Mouse (Mus musculus) brown adipose tissue, adult 24 weeks (tissue): ENCODE data around the gene Gm17571. TPM values are rescaled to one million over a fixed set of nuclear protein-coding genes. Genes with fewer than 3 reads are reported as not detected.

Source experiments
- H3K27ac ChIP-seq: fragments of 200-500 bp; replicated peaks from 2 replicates; pipeline ENCODE4 v1.5.1; 2012; ENCODE audit warnings: low read depth, mild to moderate bottlenecking, low read length
- H3K4me1 ChIP-seq: fragments of 200-500 bp; 2 replicates; pipeline ENCODE4 v1.6.1; 2012; ENCODE audit warnings: low read length, mixed read lengths; ENCODE audit not compliant: control insufficient read depth, insufficient read depth, insufficient read length
- H3K4me3 ChIP-seq: fragments of 200-500 bp; 2 replicates; pipeline ENCODE4 v1.5.1; 2012; ENCODE audit warnings: low read depth, mild to moderate bottlenecking, low read length, moderate library complexity; ENCODE audit not compliant: insufficient read depth
- polyA plus RNA-seq: library from polyadenylated mRNA; stranded (reverse); fragments of >200 nt; gene quantifications from 2 replicates; pipeline ENCODE4 v1.2.4, GENCODE M21; 2012; ENCODE audit not compliant: missing spikeins, insufficient read depth, insufficient read length

The Gm17571 gene
- polyA plus RNA-seq, 1 experiment, result not detected

DNA sequence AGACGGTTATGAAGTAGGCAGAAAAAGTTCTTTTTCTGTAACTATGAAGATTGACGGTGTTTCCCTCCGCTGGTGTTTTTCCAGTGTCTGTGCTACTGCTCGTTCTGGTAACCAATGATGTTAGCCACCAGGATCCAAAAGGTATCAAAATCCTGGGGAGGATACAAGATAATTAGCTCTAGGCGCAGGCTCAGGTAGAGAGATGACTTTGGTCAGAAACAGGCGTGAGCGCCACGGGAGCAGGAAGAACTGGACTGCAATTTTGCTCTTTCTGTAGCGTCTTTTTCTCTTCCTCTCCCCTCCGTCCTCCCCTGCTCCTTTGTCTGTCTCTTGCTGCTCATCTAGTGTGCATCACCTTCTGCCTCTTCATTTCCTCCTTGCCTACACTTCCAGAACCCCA is 20.3 kb upstream of the Gm17571 start:
- no peak overlapping the region for H3K4me3 ChIP-seq
- peaks cover 39% of the 10 kb centered on the region for H3K4me1 ChIP-seq
- H3K27ac ChIP-seq, result peak overlapping the region; percentile 89

DNA sequence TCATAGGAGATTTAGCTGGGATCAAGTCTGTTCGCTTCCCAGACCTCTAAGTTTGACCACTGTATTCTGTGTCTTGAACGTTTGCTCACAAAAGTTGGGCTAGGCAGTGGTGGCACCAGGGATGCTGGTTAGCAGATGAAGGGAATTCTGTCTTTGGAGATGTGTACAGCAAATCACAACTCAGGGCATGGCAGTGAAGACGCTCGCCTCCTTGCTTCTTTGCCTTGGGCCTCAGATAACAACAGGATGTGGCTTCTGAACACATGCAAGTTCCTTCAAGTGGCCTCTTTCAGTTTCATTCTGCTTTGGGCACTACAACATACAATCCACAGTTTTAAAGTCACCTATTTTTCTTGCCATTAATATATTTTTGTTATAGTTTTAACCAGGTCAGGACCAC is 19.8 kb upstream of the Gm17571 start:
- Histone ChIP-seq H3K27ac (peak overlapping the region; percentile 89), H3K4me3 (no peak overlapping the region), H3K4me1 (peaks cover 39% of the 10 kb centered on the region)

DNA sequence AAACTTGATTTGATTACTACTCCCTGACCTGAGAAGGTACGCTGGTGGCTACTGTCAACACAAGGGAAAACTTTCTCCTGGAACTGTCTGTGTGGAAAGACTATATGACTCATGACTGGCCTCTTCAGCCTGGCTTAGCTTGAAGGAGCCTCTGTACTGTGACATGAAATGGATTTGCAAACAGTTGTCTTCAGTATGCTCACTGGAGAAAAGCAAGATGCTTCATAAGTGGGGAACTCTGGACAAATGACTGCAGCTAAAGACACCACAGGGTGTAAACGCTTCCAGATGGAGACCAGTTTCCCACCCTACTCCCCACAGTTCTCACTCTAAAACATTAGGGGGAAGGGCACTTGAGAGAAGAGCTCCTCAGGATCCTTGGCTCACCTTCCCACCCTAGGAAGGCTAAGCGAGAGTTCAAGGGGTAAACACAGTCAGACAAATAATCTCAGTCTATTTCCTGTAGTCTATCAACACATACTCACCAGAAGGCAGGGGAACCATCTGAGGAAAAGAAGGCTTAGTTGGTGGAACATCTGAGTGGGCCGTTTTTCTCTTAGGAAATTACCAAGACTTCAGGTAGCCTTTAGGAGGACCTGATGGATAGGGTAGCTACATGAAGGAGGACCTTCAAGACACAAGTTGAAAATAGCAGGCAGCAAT is 18.9 kb upstream of the Gm17571 start:
- Histone ChIP-seq H3K27ac (peak overlapping the region; percentile 89), H3K4me1 (peaks cover 36% of the 10 kb centered on the region), H3K4me3 (no peak overlapping the region)

DNA sequence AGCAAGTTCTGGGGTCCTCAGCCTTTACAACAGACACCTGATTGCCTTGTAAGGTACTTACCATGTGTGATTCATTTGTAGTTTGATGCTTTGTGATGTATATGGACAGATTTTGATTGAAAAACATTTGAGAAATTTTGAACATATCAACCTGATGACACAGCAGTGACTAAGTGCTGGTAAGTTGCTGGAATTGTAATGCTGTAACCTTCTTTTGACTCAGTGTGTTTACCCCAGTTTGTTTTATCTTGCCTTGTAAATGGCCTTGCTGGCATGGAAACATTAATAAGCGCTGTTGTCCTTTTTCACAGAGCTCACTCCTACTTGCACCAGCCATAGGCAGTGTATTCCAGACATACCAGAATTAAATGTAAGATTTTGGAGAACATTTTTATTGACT is 14.4 kb upstream of the Gm17571 start:
- H3K4me3 ChIP-seq, result no peak overlapping the region

DNA sequence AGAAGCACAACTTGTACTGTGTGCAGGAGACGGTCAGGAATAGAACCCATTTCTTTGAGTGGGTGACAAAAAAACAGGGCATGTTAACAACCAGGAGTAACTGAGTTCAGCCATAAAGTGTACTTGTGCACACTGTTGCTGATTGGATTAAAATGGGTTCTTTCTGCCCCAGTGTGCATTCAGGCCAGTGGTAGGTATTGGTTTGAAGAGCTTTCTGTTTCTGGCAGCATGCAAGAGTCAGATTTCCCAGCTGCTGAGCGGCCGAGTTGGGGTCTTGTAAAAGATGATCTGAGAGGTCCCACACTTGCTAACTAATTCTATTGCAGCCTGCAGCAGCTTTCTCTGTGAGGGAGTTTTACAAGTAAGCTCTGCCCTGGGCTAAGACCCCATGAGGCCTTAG is 13.5 kb upstream of the Gm17571 start:
- no peak overlapping the region for H3K27ac ChIP-seq
- no peaks in the 10 kb centered on the region for H3K4me1 ChIP-seq
- H3K4me3 ChIP-seq, result no peak overlapping the region

More for the DNA sequence above, 14.4 kb upstream of the Gm17571 start:
- Histone ChIP-seq H3K27ac (no peak overlapping the region), H3K4me1 (peaks cover 8% of the 10 kb centered on the region; the same call in 1 of the 2 replicates)

DNA sequence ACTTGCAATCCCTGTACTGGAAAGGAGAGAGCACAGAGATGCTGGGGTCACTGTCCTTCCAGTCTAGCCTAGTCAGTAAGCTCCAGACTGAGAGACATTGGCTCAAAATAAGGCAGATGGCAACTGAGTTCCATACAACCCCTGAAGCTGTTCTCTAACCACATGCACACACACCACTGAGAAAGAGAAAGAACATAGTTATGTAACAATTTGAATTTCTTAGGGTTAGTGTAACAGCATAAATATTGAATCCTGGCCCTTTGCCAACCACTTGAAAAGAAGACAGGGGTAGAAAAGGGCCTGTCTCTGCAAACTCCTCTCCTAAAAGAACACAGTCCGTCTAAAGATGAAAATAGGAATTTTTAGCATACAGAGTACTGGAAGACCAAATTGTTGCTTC is 12.8 kb upstream of the Gm17571 start:
- Histone ChIP-seq H3K27ac (no peak overlapping the region), H3K4me3 (no peak overlapping the region), H3K4me1 (no peaks in the 10 kb centered on the region)

DNA sequence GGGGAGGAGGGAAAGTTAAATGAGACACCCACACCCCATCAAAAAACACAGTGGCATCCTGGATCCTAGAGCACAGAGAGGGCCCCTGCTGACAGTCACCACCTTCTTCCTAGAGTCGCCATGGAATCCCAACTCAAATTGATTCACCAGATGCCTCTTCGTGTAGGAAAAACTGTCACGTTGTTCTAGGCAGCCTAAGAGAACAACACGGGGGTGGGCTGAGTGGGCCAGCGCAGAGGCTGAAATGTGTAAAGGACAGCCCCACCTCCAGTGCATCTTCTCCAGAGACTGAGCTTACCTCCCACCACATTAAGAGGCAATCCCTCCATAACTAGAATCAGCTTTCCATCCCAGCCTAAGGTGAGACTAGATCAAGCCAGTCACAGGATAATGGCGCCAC is 11.2 kb upstream of the Gm17571 start:
- Histone ChIP-seq H3K4me1 (no peaks in the 10 kb centered on the region), H3K27ac (no peak overlapping the region), H3K4me3 (no peak overlapping the region)

DNA sequence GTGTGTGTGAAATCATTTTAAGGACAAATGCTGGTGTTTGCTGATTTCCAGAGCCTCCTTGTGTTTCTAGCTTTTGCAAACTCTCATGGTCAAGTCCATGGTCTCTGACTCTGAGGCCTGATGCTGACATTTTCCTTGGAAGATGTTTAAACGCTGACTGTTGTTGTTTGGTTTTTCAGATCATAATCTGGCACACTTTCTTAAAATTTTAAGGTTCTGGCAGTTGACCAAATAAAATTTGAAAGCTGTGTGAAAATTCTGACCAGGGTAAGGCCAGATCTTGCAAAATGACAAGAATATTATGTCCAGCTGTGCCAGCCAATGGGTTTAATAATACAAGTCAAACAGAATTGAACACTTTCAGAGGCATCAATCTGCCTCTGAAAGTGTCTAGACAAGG is 8.7 kb upstream of the Gm17571 start:
- Histone ChIP-seq H3K27ac (no peak overlapping the region), H3K4me3 (no peak overlapping the region)

DNA sequence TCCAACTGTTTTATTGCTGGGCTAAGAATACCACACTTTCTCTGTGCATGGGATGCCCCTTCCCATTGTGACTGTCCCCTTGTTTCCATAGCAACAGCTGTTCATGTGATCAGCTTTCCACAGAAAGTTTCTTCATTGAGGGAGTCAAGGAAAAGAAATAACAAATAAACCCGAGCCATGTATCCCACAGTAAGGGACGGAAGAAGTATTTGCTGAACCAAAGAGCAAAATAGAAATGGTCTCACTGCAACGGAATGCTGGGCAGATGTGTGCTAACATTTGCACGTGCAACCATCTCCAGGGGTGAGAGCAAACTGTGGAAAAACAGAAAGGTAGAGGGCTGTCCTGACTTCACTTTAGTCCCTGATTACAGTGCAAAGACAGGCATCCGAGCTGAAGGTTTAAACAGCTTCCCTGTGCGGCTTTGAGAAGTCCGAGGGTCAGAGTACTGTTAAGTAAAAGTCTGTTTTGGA is 8.1 kb upstream of the Gm17571 start:
- Histone ChIP-seq H3K27ac (no peak overlapping the region), H3K4me3 (no peak overlapping the region), H3K4me1 (no peaks in the 10 kb centered on the region)

More for the DNA sequence above, 8.7 kb upstream of the Gm17571 start:
- H3K4me1 ChIP-seq, result no peaks in the 10 kb centered on the region

DNA sequence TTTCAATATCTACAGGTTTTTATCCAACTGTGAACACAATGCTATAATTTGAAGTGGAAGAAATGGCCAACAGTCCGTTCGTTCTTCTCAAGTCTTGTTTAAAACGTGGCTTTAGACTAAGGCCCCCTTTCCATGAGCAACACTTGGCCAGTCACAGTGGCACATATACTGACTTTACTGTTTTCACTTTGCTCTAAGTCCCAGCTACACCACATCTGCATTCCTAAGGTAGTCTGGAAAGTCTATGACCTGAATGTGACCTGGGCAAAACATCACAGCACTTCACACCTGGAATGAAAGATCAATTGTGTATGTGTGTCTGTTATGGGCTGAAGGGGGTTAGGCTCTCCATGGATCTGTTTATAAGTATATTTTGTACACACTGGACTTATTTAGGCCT is 2.2 kb upstream of the Gm17571 start:
- Histone ChIP-seq H3K4me3 (no peak overlapping the region), H3K27ac (no peak overlapping the region), H3K4me1 (no peaks in the 10 kb centered on the region)

DNA sequence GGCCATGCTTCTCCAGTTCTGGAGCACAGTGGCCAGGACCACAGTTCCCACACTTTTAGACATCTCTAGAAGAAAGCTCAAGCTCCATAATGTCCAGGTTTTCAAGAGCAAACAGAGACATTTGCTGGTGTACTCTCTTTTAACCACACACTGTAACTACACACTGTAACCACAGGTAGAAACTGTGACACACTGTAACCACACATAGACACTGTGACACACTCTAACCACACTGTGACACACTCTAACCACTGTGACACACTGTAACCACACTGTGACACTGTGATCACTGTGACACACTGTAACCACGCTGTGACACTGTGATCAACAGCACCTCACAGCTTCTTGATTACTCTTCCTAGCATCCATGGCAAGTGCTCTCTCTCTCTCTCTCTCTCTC is 317 bp downstream of the Gm17571 start:
- no peak overlapping the region for H3K4me3 ChIP-seq
- H3K4me1 ChIP-seq, result peaks cover 7% of the 10 kb centered on the region
- H3K27ac ChIP-seq, result no peak overlapping the region

DNA sequence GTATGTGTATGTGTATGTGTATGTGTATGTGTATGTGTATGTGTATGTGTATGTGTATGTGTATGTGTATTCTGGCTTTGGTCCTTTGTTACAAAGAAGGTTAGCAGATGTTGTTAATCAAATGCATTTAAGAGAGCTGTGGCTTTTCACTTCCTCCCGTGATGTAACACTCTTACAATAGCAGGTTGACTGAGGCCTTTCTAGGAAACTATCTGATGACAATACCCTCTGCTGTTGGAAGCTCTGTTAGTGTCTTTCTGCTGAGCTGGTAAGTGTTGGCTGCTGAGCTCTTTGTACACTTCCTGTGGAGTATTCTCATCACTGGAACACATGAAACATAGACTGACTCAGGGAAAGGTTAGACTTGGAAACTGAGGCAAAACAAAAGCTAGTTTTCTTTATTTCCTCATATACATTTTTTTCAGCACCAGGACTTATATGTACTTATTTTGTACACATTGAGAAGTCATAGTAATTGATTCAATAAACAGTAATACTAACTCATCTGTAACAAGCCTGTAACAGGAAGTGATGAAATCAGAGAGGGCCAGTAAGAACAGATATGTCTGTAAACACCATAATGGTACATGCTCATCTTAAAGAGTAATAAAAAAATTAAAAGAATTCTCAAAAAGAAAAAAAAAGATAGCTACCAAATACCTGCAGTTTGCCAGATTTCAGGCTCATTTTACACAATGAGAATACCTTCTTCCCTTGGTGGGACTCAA is 2.9 kb downstream of the Gm17571 start:
- peaks cover 7% of the 10 kb centered on the region for H3K4me1 ChIP-seq
- no peak overlapping the region for H3K27ac ChIP-seq
- no peak overlapping the region for H3K4me3 ChIP-seq

DNA sequence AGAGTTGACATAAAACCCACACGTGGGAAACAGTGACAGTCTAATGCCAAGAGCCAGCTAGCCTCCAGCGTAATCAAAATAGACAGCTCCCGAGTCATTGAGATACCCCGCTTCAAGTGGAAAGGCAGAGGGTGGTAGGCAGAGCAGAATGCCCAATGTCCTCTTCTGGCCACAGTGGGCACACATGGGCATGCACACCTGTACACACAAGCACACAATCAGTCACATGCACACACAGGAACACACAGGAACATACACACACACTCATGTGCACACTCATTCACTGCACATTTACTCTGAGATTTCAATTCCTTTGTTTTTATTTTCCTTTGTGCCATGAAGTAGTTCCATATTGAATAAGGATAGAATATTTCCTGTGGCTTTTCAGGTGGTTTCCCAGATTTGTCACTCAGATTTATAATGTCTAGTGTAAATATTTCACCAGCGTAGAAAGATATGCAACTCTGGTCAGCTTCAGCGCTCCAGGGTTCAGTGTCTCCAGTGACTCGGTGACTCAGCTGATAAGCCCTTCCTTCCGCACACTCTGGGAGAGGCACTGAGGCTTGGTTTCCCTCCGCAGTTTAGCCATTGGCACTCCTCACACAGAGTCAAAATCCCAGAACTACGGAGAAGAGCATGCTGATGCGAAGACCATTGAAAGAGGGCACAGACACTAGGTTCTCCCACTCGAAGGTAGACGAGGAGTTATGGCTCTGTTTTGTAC is 4.4 kb downstream of the Gm17571 start:
- Histone ChIP-seq H3K27ac (peak overlapping the region; percentile 74), H3K4me3 (no peak overlapping the region), H3K4me1 (peaks cover 7% of the 10 kb centered on the region)

DNA sequence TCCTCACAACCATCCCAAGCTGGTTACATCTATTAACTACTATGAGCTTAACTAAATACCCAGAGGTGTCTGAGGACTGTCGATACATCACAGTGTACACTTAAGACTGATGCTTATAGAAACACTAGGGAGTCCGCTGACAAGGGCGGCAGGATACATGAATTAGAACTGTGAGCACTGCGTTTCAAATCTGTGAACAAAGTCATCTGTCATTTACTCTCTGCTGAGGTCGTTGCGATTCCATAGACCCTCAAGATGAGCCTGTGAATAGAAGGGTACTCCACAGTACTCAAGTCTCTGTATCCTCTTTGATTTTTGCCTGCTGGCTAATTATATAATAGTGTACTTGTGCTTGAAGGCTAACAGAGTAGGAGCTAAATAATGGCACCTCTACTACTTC is 5.6 kb downstream of the Gm17571 start:
- H3K4me1 ChIP-seq, result peaks cover 7% of the 10 kb centered on the region
- H3K4me3 ChIP-seq, result no peak overlapping the region
- H3K27ac ChIP-seq, result no peak overlapping the region

DNA sequence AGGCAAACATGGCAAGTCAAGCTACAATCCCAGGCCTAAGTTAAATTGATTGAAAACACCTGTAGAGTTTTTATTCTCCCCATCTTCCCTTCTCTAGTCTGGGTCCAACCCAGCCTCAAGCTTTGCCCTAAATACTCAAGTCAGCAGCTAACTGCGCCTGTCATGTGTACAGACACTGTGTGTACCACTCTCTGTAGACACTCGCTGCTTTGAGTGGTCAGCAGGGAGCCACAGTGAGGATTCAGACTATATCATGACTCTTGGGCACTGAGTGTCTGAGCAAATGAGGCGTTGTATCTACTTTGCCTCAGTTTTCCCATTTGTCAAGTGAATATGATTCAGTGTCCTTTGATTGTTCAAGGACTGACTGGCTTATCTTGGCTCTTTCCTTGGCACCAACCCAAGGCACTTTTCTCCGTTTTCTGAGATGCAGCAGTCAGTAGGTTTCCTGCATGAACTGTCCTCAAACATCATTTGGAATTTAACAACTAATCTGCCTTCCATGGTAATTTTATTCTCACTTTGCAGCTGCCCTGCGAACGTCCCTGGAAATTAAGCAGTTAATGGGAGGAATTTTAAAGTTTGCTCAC is 13.0 kb downstream of the Gm17571 start:
- Histone ChIP-seq H3K27ac (no peak overlapping the region), H3K4me3 (no peak overlapping the region)

More for the DNA sequence above, 13.0 kb downstream of the Gm17571 start:
- peaks cover 16% of the 10 kb centered on the region for H3K4me1 ChIP-seq
